Mouse (Mus musculus): ENCODE measurements around the gene Cisd1. TPM values are rescaled to one million over a fixed set of nuclear protein-coding genes. Genes with fewer than 3 reads are reported as not detected.

Gene Cisd1
- total RNA-seq, 2 experiments from 2014 or later, result 90.4 to 140 TPM

DNA sequence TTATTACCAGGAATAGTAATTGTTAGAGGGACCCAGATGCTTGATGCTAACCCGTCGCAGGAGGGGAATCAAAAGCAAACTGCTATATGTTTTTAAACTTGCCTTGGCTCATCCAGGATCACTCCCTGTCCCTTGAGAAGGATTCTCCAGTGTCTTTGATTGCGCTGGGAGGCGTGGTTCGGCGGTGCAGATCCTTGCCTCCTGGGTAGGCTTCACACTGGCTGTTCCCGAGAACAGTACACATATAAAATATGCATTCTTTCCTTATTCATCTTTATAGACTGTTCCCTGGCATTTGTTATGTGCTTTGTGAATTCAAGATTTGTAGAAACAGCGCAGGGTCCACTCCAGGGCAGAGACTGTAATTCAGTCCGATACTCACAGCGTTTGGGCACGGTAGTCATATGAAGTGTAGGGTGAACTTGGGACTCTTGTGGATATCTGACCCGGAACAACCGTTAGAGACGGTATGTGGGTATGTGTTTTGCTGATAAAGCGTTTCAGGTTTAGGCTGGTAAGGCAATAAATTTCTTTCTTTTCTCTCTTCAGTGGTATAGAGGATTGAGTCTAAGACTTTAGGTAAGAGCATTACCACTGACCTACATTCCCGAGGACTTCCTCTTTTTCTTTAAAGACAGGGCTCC, 4.0 kb upstream of the Cisd1 start:
- DNase-seq, result peak; percentile 23 to 50

DNA sequence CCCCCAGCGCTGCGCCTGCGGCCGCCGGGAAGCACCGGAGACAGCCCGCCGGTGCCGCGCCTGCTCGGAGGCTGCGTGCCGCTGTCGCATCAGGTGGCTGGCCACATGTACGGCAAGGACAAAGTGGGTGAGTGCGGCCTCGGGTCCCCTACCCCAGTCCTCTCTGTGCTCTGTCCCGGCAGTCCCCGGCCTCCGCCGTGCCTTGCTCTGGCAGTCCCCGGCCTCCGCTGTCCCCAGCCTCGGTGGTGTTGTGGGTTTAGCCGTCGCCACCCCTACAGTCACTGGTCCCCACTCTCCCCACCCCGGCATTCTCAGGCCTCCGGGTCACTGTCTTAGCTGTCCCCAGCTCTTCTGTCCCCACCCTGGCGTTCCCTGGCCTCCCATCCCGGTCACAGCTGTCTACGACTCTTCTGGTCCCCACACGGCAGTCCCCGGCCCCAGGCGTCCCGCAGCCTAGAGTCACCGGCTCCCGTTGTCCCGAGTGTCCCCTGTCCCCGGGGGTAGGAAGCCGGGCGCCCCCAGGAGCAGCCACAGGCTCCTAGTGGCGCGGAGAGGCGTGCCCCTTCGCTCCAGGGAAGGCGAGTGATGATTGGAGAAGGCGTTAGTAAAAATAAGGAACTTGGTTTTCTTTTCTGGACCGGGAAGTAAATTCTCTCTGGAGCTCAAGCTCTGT, 3.3 kb upstream of the Cisd1 start:
- DNase-seq, result peak; percentile 37 to 64

DNA sequence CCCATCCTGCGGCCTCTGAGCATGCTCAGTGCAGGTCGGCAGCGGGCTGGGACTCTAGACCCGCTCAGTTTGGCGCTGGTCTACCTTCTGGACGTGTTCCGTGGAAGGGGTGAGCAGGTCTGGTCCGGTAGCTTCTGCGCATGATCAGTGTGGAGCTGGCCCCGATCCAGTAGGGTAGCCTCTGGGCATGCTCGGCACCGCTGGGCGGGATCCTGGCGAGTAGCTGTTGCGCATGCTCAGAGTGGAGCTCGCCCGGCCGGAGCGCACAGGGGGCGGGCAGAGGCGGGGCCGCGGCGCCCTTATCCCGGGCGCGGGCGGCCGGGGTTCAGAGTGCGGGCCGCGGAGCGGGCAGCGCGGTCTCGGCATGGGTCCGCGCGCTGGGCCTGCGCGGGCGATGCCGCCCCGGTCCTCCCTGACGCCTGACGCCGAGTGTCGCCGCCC, 2.8 kb upstream of the Cisd1 start, which contains the start of gene Ipmk:
TSS of gene Ipmk (plus strand) at position 255 of the 441 bp plus-strand sequence.
- peak; percentile 100 for DNase-seq

DNA sequence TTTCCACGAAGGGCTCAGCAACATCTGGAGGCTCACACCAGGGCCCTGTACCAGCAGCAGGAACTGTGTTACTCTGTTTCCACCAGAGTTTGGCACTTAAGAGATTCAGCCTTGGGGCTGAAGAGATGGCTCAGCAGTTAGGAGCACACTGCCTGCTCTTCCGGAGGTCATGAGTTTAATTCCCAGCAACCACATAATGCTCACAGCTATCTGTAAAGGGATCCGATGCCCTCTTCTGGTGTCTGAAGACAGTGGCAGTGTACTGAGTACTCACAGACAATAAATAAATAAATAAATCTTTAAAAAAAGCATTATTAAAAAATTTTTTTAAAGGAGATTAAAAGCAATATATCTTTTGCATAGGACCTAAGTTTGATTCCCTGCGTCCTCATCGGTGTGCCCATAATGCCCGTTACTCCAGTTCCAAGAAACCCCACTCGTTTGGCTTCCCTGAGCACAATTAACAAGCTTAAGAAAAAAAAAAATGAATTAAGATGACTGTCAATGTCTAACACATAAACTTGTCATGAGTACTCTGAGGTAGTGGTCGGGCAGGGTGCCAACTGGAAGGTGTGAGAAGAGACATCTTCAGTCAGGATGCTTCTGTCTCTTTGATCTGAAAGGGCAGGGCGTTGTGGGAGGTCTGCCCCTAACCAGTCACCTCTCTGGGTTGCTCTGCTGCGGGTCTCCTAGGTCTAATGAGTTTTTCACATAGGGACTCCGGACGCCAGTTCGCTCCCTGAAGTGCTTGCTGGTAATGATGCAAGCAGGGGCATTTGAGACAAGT, 2.2 kb upstream of the Cisd1 start:
- DNase-seq, result peak in 1 of 2 experiments; percentile 16

DNA sequence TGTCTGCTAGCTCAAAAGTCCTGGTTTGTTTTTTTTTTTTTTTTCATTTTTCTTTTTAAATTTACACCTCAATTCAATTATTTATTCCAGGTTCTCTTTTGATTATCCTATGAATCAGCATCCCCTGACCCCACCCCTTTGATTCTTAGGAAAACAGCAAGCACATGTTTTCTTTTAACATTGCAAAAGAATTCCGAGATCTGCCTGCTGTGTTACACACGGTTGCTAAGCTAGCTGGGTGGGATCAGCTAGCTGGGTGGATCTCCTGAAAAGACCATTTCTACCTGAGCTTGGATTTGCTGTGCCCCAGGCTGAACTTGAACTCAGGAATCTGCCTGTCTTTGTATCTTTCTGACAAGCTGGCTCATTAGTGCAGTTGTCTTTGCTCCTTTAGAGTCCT, 1.4 kb upstream of the Cisd1 start:
- DNase-seq, result no peak

DNA sequence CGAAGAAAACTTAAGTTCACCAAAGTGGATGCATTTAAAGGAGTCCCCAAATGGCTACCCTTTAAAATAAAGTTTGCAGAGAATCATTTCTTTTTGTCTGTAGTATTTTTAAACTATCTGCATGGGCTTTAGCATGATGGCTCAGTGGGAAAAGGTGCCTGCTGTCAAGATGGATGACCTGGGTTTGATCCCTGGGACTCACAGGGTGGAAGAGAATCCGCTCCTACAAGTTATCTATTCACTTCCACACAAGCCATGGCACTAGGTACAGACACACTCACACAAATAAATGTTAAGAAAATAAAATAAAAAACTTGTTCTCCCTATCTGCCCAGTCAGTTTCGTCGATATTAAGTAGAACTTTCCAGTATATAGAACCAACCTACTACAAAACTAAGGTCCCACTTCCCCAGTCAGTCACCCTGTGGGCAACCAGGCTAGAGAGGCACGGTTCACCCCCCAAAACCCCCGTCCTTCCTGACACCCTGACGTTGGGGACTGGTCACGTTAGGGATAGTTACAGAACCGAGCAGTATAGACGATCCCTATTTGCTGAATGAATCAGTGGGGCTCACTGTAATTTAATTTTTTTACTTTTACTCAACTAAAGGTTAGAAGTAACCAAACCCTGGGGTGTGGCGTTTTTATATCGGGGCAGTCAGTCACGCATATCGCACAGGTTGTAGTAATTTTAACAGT, 1.0 kb downstream of the Cisd1 start:
- DNase-seq, result no peak

DNA sequence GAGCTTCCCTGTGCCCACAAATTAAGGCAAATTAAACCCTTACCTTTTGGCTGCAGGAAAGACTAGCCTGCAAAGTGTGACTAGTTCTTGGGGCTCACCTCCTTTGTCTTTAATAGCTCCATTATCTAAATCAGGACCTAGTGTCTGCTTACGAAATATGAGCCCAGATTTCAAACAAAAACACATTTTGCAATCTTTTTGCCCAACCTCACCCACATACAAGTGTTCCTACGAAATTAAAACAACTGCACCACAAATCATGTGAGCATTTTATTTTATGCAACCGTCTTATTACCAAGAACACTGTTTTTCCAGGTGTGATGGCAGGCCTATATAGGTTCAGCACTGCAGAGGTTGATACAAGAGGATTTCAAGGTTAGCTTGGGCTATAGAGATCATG, 1.6 kb downstream of the Cisd1 start:
- no peak for DNase-seq

DNA sequence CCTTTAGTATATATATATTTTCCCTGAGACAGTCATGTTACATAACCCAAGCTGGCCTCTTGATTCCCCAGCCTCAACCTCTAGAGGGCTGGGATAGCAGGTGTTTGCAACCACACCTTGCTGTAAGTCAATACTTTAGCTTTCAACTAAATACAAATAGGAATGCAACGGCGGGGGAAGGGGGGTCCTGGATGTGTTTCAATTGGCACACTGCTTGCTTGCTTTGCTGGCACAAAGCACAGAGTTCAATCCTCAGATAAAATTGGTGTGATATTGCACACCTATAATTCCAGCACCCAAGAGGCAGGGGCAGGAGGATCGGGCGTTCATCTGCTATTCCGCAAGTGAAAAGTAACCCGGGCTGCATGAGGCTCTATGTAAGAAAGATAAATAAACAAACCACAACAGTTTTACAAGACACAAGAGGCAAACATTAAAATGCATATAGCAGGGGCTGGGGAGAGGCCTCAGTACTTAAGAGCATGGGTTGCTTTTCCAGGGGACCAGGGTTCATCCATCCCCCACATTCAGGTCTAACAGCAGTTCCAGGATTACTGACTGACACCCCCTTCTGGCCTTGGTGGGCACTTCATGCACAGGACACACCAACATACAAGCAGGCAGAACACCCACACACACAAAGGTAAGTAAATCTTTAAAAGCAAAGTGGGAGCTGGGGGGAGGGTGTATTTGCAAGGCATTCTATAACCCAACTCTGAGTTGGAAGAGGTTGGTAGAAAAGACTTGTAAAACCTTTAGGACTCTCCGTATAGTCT, 2.5 kb downstream of the Cisd1 start:
- no peak for DNase-seq

DNA sequence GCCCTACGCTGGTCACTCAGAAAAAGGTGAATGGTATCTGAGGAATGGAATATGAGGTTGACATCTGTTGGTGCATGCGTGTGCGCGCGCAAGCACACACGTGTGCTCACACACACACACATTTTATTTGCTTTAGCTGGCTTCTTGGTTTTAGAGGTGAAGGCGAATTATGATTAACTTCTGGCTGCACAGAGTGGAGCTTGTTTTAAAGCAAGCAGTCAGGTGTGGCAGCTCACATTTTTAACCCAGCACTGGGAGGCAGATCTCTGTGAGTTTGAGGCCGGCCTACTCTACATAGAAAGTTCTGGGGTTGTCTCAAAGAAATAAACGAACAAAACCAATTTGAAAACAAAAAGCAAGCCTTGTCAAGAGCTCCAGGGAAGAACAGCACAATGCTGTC, 3.5 kb downstream of the Cisd1 start:
- no peak for DNase-seq

DNA sequence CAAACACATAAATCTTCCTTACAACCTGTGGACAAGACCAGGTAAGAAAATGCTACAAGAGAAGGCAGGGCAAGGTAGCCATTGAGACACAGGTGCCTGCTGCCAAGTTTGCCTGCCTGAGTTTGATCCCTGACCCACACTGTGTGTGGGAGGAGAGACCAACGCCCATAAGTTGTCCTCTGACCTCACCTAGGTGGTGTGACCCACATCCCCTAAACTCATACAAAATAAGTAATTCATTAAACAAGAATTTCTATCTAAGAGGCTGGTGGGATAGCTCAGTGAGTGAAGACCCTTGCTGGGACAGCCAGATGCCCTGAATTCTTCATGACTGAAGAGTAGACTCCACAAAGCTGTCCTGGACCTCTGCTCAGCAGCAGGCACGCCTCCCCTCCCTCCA, 4.6 kb downstream of the Cisd1 start:
- peak in 1 of 2 experiments; percentile 28 for DNase-seq

DNA sequence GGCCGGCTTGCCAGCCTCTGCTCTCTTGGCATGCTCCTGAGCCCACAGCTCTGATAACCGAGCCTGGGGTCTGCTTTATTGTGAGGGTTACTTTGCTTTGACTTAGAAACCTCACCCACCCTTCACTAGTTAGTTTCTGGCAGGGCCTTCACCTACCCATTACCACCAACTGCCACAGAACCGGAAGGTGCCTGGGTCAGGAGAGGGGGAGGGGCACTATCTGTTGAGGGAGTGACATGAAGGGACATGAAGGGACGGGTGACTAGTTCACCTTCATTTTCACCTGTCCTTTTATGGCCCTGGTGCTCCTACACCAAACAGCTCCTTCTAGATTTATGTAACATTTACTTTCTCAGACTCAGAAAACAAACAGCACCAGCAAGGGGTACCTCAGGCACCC, 5.3 kb downstream of the Cisd1 start:
- DNase-seq, result no peak

DNA sequence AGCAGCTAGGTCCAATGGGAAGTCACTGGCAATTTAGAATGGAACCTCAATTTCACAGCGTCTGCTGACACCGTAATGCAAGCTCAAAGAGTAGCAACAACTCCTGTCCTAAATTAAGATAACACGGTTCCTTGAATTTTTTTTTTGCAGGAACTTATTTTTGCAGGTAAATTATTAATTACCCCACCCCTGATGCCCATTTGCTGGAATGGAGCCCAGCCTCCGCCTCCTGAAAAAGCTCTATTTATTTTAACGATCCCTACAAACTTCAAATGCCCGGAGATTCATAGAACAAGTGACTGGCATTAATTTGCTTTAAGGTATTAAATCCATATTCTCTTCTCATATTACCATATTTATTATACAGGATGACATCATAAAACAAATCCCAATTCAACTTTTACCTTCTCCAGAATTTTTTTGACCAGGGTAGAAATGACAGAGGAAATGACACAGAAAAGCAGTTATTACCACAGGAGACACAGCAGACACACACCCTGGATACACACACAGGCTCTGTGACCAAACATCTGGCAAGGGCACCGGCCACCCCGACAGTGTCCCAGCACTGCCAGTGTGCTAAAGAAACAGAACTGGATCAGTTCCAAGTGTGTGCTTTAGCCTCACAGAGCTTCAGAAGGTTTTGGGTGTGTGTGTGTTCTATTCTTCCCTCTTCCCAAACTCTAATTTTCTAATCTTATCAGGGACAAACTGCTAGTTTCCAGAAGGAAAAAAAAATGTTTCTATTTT, 6.4 kb downstream of the Cisd1 start:
- DNase-seq, result peak in 1 of 2 experiments; percentile 41

DNA sequence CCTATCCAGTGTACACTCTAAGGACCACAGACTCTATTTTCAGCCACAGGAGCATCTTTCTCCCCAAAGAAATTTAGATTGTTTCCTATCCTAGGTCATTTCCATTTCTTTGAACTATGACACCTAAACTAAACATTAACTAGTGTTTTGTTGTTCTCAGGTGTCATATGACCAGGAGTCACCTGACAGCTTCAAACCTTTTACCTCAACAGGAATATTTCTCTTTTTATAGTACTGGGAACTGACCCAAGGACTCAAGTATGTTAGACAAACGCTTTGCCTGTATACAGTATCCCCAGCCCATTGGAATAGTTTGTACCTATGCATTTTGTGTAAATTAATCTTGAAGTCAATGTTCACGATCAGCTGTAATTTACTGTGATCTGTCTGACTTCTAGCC, 7.0 kb downstream of the Cisd1 start:
- no peak for DNase-seq

DNA sequence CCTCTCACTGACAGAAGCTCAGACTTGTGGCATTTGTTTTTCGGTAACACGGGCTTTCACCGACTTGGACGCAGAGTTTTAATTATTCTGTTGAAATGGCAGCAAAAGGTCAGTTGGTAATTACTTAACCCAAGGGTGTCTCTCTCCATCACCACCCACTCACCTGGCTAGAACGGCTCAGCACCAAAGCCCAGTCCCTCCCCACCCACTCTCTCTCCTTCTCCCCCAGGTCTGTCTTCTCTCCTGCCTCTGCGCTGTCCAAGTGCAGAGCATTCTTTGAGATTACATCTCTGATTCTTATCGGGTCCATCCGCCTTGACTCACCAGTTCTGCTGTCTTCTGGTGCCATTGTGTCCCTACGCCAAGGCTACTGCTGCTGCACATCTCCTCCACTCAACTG, 11.9 kb downstream of the Cisd1 start:
- DNase-seq, result no peak

DNA sequence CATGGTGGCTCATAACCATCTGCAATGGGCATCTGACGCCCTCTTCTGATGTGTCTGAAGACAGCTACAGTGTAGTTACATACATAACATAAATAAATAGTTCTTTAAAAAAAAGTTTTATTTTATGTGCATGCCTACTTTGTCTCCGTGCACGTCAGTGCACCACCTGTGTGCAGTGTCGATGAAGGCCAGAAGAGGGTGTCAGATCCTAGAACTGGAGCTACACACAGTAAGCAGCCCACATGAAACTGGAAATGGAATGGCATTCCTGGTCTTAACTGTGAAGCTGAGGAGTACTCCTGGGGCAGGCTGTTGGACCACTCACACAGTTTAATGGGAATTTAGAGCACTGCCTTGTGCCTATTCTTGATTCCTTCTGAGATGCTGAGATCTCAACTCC, 12.4 kb downstream of the Cisd1 start:
- no peak for DNase-seq

DNA sequence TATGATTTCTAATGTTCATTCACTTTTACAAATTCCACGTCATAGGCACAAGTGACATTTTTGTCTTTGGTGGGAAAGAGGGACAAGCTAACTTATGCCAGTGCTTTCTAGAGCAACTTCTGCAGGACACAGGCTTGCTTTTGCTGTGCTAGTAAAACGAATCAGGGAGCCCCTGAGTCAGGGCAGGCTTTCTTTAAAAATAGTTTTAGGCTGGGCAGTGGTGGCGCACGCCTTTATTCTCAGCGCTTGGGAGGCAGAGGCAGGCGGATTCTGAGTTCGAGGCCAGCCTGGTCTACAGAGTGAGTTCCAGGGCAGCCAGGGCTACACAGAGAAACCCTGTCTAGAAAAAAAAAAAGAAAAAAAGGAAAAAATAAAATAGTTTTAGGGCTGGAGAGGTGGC, 12.8 kb downstream of the Cisd1 start:
- no peak for DNase-seq

DNA sequence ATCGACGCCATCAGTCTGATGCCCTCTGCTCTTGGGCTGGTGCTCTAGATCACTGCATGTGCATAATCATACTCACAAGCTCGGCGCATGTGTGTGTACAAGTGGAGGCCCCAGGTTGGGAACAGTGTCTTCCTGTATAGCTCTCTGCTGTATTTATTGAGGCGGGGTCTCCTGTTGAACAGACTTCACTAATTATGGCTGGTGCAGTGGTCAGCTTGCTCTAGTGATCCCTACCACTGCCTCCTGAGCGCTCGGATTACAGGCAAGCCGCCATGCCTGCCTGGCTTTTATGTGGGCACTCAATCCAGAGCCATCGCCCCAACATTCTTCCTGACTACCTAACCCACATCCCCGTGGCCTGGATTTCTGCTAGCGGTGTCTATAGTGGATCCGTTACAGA, 14.7 kb downstream of the Cisd1 start:
- no peak for DNase-seq

DNA sequence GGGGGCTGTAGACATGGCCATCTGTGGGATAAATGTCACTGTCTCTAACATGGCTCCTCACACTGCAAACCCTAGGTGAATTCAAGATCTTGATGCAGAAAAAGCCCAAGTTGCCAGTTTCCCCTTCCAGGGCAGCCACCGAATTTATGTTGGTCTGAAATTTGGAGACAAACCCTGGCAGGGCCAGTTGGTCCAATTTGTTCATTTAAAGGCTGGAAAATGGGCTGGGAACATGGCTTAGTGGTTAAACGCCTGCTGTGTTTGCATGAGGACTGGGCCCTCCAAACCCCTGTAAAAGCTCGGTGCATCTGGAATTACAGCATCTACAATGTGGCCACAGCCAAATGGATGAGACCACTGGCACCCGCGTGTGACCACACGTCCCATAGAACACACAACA, 15.5 kb downstream of the Cisd1 start:
- no peak for DNase-seq

DNA sequence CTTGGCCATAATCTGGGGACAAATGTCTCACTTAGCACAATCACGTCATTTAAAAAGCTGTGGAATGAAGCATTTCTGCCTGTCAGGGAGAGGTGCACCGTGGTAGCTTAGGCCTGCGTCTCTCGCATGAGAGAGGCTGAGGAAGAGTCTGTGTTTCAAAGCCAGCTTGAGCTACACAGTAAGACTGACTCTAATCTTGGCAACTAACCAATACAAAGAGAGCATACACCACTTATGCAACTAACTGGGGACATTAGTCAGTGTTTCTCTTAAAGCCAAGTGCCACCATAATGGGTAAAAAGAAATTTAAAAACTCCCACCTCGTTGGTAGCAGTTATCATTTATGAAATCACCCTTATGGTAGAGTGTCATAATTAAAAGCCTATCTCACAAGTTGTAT, 15.9 kb downstream of the Cisd1 start:
- no peak for DNase-seq

DNA sequence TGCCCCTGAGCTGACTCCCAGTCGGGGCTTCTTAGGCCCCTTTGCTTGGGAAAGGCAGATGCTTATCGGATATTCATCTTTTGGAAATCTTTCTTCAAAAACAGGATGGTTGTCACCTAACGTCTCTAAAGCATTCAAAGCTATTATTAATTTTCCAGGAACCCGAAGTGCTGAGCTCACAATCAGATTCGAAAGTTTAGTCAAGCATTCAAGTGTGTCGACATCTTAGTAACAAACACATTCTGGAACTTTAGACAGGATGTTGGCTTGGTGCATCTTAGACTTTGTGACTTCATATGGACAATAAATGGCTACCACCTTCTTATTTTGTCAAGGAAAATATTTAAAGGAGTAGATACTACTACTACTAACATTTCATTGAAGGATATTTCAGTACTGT, 16.4 kb downstream of the Cisd1 start:
- DNase-seq, result no peak

DNA sequence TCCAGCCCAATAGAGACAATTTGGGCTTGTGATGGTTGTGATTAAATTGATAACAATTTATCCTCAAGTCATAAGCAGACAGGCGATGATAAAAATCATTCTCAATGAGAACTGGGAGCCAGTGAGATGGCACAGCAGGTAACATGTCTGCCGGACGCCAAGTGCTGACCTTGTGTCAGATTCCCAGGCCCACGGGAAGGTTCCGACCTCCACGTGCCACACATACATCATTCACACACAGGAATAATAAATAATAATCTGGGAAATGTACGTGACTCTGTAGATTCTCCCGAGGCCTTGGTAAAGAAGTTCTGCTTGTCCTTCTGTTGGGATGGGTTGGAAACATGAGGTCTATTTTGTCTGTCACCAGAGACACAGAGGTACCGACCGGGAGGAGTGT, 17.4 kb downstream of the Cisd1 start:
- DNase-seq, result no peak
